Mouse (Mus musculus): ENCODE results near the gene Gpr183. TPM values are rescaled to one million over a fixed set of nuclear protein-coding genes. Genes with fewer than 3 reads are reported as not detected.

Gpr183 gene
- polyA plus RNA-seq, 1 experiment = 0.02 TPM

GRCm38 (mm10) chr14:121991921-121992320 lies 26.9 kb upstream of the Gpr183 start:
- no peak overlapping the region for H3K4me3 ChIP-seq (replicated peaks)
- peaks cover 2% of the 10 kb centered on the region; the same call in 1 of the 2 replicates for H3K4me1 ChIP-seq (ENCODE audit: control insufficient read depth)
- no peaks in the 10 kb centered on the region for H3K9me3 ChIP-seq (ENCODE audit: control insufficient read depth, low read length)
- H3K27me3 ChIP-seq (ENCODE audit: control insufficient read depth) = no peaks in the 10 kb centered on the region
- peaks cover 16% of the 10 kb centered on the region for H3K36me3 ChIP-seq (ENCODE audit: control insufficient read depth)
- TF ChIP-seq TAL1 (IDR thresholded peaks at IDR 0.05; ENCODE audit: low read length) (no peak), GATA1 (IDR thresholded peaks at IDR 0.05; ENCODE audit: low read length) (no peak)

GRCm38 (mm10) chr14:121990897-121991296 lies 25.9 kb upstream of the Gpr183 start:
- no peaks in the 10 kb centered on the region for H3K27me3 ChIP-seq (ENCODE audit: control insufficient read depth)

GRCm38 (mm10) chr14:121989869-121990268 lies 24.9 kb upstream of the Gpr183 start:
- H3K27me3 ChIP-seq (ENCODE audit: control insufficient read depth) = no peaks in the 10 kb centered on the region
- H3K4me3 ChIP-seq (replicated peaks) = no peak overlapping the region
- peaks cover 6% of the 10 kb centered on the region for H3K36me3 ChIP-seq (ENCODE audit: control insufficient read depth)
- no peaks in the 10 kb centered on the region for H3K4me1 ChIP-seq (ENCODE audit: control insufficient read depth)
- TF ChIP-seq TAL1 (IDR thresholded peaks at IDR 0.05; ENCODE audit: low read length) = no peak
- no peak for TF ChIP-seq GATA1 (IDR thresholded peaks at IDR 0.05; ENCODE audit: low read length)
- no peaks in the 10 kb centered on the region for H3K9me3 ChIP-seq (ENCODE audit: control insufficient read depth, low read length)

More at GRCm38 (mm10) chr14:121990897-121991296, 25.9 kb upstream of the Gpr183 start:
- Histone ChIP-seq H3K4me1 (ENCODE audit: control insufficient read depth) (peaks cover 2% of the 10 kb centered on the region; the same call in 1 of the 2 replicates), H3K4me3 (replicated peaks) (no peak overlapping the region), H3K36me3 (ENCODE audit: control insufficient read depth) (peaks cover 10% of the 10 kb centered on the region), H3K9me3 (ENCODE audit: control insufficient read depth, low read length) (no peaks in the 10 kb centered on the region)
- TF ChIP-seq TAL1 (IDR thresholded peaks at IDR 0.05; ENCODE audit: low read length) = no peak
- no peak for TF ChIP-seq GATA1 (IDR thresholded peaks at IDR 0.05; ENCODE audit: low read length)

GRCm38 (mm10) chr14:121989331-121989730 lies 24.3 kb upstream of the Gpr183 start:
- H3K36me3 ChIP-seq (ENCODE audit: control insufficient read depth) = peaks cover 7% of the 10 kb centered on the region

GRCm38 (mm10) chr14:121987691-121988090 lies 22.7 kb upstream of the Gpr183 start:
- Histone ChIP-seq H3K36me3 (ENCODE audit: control insufficient read depth) (peaks cover 5% of the 10 kb centered on the region; the same call in 1 of the 2 replicates), H3K27me3 (ENCODE audit: control insufficient read depth) (no peaks in the 10 kb centered on the region), H3K4me3 (replicated peaks) (no peak overlapping the region), H3K9me3 (ENCODE audit: control insufficient read depth, low read length) (no peaks in the 10 kb centered on the region), H3K4me1 (ENCODE audit: control insufficient read depth) (no peaks in the 10 kb centered on the region)
- TF ChIP-seq TAL1 (IDR thresholded peaks at IDR 0.05; ENCODE audit: low read length) (no peak), GATA1 (IDR thresholded peaks at IDR 0.05; ENCODE audit: low read length) (no peak)

More at GRCm38 (mm10) chr14:121989331-121989730, 24.3 kb upstream of the Gpr183 start:
- H3K4me1 ChIP-seq (ENCODE audit: control insufficient read depth) = no peaks in the 10 kb centered on the region
- no peaks in the 10 kb centered on the region for H3K9me3 ChIP-seq (ENCODE audit: control insufficient read depth, low read length)
- H3K4me3 ChIP-seq (replicated peaks) = no peak overlapping the region
- TF ChIP-seq TAL1 (IDR thresholded peaks at IDR 0.05; ENCODE audit: low read length) (no peak), GATA1 (IDR thresholded peaks at IDR 0.05; ENCODE audit: low read length) (no peak)
- no peaks in the 10 kb centered on the region for H3K27me3 ChIP-seq (ENCODE audit: control insufficient read depth)

GRCm38 (mm10) chr14:121987287-121987686 lies 22.3 kb upstream of the Gpr183 start:
- TF ChIP-seq GATA1 (IDR thresholded peaks at IDR 0.05; ENCODE audit: low read length) (no peak), TAL1 (IDR thresholded peaks at IDR 0.05; ENCODE audit: low read length) (no peak)
- Histone ChIP-seq H3K9me3 (ENCODE audit: control insufficient read depth, low read length) (no peaks in the 10 kb centered on the region), H3K4me3 (replicated peaks) (no peak overlapping the region), H3K27me3 (ENCODE audit: control insufficient read depth) (no peaks in the 10 kb centered on the region), H3K4me1 (ENCODE audit: control insufficient read depth) (no peaks in the 10 kb centered on the region), H3K36me3 (ENCODE audit: control insufficient read depth) (peaks cover 5% of the 10 kb centered on the region; the same call in 1 of the 2 replicates)

- Histone ChIP-seq H3K27me3 (ENCODE audit: control insufficient read depth) (no peaks in the 10 kb centered on the region), H3K36me3 (ENCODE audit: control insufficient read depth) (peaks cover 4% of the 10 kb centered on the region; the same call in 1 of the 2 replicates)
Observed at GRCm38 (mm10) chr14:121986028-121986427, 21.0 kb upstream of the Gpr183 start.

GRCm38 (mm10) chr14:121985477-121985876 lies 20.5 kb upstream of the Gpr183 start:
- no peaks in the 10 kb centered on the region for H3K27me3 ChIP-seq (ENCODE audit: control insufficient read depth)
- H3K4me3 ChIP-seq (replicated peaks) = no peak overlapping the region
- no peaks in the 10 kb centered on the region for H3K9me3 ChIP-seq (ENCODE audit: control insufficient read depth, low read length)
- H3K4me1 ChIP-seq (ENCODE audit: control insufficient read depth) = no peaks in the 10 kb centered on the region
- TF ChIP-seq TAL1 (IDR thresholded peaks at IDR 0.05; ENCODE audit: low read length) = no peak
- no peak for TF ChIP-seq GATA1 (IDR thresholded peaks at IDR 0.05; ENCODE audit: low read length)
- H3K36me3 ChIP-seq (ENCODE audit: control insufficient read depth) = peaks cover 2% of the 10 kb centered on the region; the same call in 1 of the 2 replicates

More at GRCm38 (mm10) chr14:121986028-121986427, 21.0 kb upstream of the Gpr183 start:
- Histone ChIP-seq H3K4me1 (ENCODE audit: control insufficient read depth) (no peaks in the 10 kb centered on the region), H3K4me3 (replicated peaks) (no peak overlapping the region), H3K9me3 (ENCODE audit: control insufficient read depth, low read length) (no peaks in the 10 kb centered on the region)
- TF ChIP-seq TAL1 (IDR thresholded peaks at IDR 0.05; ENCODE audit: low read length) (no peak), GATA1 (IDR thresholded peaks at IDR 0.05; ENCODE audit: low read length) (no peak)

GRCm38 (mm10) chr14:121983009-121983933 lies 18.3 kb upstream of the Gpr183 start:
- Histone ChIP-seq H3K4me3 (replicated peaks) (no peak overlapping the region), H3K36me3 (ENCODE audit: control insufficient read depth) (peaks cover 2% of the 10 kb centered on the region; the same call in 1 of the 2 replicates), H3K27me3 (ENCODE audit: control insufficient read depth) (no peaks in the 10 kb centered on the region), H3K9me3 (ENCODE audit: control insufficient read depth, low read length) (no peaks in the 10 kb centered on the region), H3K4me1 (ENCODE audit: control insufficient read depth) (no peaks in the 10 kb centered on the region)
- TF ChIP-seq TAL1 (IDR thresholded peaks at IDR 0.05; ENCODE audit: low read length) (no peak), GATA1 (IDR thresholded peaks at IDR 0.05; ENCODE audit: low read length) (no peak)

All from erythroblast, embryonic 14.5 days (primary cell).